Mouse (Mus musculus): ENCODE data around the gene Slfn5. TPM values are rescaled to one million over a fixed set of nuclear protein-coding genes. Genes with fewer than 3 reads are reported as not detected.

Slfn5 gene
- 0.41 and 0.58 TPM in 2 replicates for polyA plus RNA-seq (2016; fragmentation: Nextera tagmentation; extraction: Ambion mirVana)

DNA sequence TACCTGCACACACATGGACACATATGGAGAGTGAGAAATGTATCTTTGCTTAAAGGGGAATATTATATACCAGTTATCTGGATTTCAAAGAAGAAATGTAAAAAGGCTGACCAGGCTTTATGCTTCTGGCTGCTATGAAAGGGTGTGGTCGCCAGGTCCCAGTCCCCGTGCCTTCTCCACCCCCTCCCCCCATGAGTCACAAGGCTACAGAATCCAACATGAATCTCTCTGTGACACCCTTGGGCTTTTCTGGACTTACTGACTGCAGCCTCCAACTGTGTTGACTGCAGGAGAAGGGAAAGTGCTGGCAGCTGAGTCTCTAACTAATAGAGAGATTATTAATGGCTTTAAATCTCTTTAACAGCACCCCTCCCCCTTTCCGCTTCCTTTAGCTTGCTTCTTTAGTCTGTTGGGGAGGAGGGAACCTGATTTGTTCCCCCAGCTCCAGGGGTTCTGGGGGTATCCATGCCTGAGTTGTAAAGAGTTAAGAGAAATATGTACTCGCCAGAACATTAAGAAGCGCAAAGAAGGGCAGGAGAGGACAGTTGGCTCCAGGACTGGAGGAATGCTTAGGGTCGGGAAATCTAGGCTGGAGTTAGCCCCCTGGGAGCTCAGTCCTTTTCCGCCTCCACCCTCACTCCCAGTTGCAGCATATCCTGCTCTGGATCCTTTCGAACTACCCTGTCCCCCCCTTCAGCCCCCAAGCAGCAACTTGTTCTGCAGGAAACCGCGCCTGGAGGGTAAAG, at the start of gene Slfn5:
Gene Slfn5 (plus strand): TSS at position 614 of the 746 bp plus-strand sequence.
- Histone ChIP-seq H3K27me3 (peaks cover 77% of the 10 kb centered on the region), H3K4me1 (replicated peaks) (0 out of 2 replicates have a peak, but pooled peaks cover 9% of the 10 kb centered on the region), H3K9me3 (no peaks in the 10 kb centered on the region), H3K4me3 (replicated peaks) (no peak within 1 kb of the TSS; the same call in 1 of the 2 replicates), H3K27ac (no peak within 1 kb of the TSS), H3K36me3 (no peaks in the 10 kb centered on the region), H3K4me2 (peak within 1 kb of the TSS; percentile 28; the same call in 1 of the 2 replicates), H3K9ac (replicated peaks) (no peak within 1 kb of the TSS)
- 5% methylated on average over 10 of the region's 10 CpGs for WGBS
- ATAC-seq (ENCODE audit: insufficient number of reproducible peaks, insufficient read depth, low FRiP score, low TSS enrichment, low read depth) = no peak

DNA sequence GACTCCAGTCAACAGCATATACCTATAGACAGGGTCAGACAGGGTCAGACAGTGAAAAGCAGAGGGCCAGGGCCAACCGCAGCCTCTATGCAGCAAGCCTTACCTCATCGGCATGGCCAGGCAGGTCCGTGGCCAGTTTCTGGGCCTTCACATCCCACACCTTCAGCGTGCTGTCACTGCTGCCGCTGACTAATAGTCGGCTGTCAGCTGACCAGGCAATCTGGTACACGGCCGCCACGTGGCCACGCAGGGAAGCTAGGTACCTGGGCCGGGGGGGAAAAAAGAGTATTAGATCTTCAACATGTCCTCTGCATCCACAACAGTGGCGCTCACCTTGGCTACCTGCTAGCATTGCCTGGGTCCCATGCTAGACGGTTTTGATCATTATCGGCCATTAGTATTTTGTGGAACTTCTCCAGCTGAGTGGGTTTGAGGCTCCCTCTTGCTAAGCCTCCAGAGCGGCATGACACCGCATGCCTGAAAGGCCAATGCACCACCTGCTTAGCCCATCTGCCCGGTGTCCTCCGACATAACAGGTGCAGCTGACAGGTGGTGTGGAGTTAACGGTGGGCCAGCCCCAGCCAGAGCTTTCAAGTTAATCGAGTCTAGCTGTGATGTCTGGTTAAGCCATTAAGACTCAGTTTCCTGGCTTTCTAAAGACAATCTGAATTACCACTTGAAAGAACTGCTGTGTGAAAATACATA, 49.4 kb upstream of the Slfn5 start:
- no peak overlapping the region for H3K4me3 ChIP-seq (replicated peaks)
- no peak for ATAC-seq (ENCODE audit: insufficient number of reproducible peaks, insufficient read depth, low FRiP score, low TSS enrichment, low read depth)
- H3K9me3 ChIP-seq = no peaks in the 10 kb centered on the region
- H3K4me1 ChIP-seq (replicated peaks) = 0 out of 2 replicates have a peak, but pooled peaks cover 2% of the 10 kb centered on the region
- WGBS = 85% methylated on average over 20 of the region's 20 CpGs
- H3K4me2 ChIP-seq = no peak overlapping the region
- no peaks in the 10 kb centered on the region for H3K27me3 ChIP-seq
- H3K9ac ChIP-seq (replicated peaks) = no peak overlapping the region
- no peak overlapping the region for H3K27ac ChIP-seq
- H3K36me3 ChIP-seq = peaks cover 87% of the 10 kb centered on the region

- 65% methylated on average over 8 of the region's 8 CpGs for WGBS
- ATAC-seq (ENCODE audit: insufficient number of reproducible peaks, insufficient read depth, low FRiP score, low TSS enrichment, low read depth) = no peak
- no peaks in the 10 kb centered on the region for H3K9me3 ChIP-seq
- H3K4me3 ChIP-seq (replicated peaks) = no peak overlapping the region
- no peak overlapping the region for H3K9ac ChIP-seq (replicated peaks)
- no peak overlapping the region for H3K27ac ChIP-seq
- peaks cover 68% of the 10 kb centered on the region for H3K36me3 ChIP-seq
- H3K27me3 ChIP-seq = 0 out of 2 replicates have a peak, but pooled peaks cover 1% of the 10 kb centered on the region
- peaks cover 13% of the 10 kb centered on the region for H3K4me1 ChIP-seq (replicated peaks)
- no peak overlapping the region for H3K4me2 ChIP-seq
These were observed 46.2 kb upstream of the Slfn5 start for GRCm38 (mm10) chr11:82904952-82905351.

DNA sequence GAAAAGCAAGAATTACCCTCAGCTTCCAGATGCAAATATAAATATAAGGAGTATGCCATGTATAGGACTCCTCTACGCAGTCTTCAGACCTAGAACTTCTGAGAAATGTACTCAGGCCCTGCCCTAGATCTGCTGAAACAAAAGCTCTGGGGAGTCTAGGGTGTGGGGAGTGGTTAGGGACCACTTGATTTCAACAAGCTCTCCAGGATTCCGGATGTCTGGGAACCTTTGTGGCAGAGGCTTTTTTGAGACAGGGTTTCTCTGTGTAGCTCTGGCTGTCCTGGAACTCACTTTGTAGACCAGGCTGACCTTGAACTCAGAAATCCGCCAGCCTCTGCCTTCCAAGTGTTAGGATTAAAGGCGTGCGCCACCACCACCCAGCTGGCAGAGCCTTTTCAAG, 45.3 kb upstream of the Slfn5 start:
- Histone ChIP-seq H3K9me3 (no peaks in the 10 kb centered on the region), H3K36me3 (peaks cover 59% of the 10 kb centered on the region), H3K4me2 (no peak overlapping the region), H3K9ac (replicated peaks) (no peak overlapping the region), H3K27me3 (0 out of 2 replicates have a peak, but pooled peaks cover 9% of the 10 kb centered on the region), H3K4me3 (replicated peaks) (no peak overlapping the region), H3K4me1 (replicated peaks) (peaks cover 13% of the 10 kb centered on the region), H3K27ac (no peak overlapping the region)
- no peak for ATAC-seq (ENCODE audit: insufficient number of reproducible peaks, insufficient read depth, low FRiP score, low TSS enrichment, low read depth)
- WGBS = 88% methylated on average over 5 of the region's 5 CpGs

DNA sequence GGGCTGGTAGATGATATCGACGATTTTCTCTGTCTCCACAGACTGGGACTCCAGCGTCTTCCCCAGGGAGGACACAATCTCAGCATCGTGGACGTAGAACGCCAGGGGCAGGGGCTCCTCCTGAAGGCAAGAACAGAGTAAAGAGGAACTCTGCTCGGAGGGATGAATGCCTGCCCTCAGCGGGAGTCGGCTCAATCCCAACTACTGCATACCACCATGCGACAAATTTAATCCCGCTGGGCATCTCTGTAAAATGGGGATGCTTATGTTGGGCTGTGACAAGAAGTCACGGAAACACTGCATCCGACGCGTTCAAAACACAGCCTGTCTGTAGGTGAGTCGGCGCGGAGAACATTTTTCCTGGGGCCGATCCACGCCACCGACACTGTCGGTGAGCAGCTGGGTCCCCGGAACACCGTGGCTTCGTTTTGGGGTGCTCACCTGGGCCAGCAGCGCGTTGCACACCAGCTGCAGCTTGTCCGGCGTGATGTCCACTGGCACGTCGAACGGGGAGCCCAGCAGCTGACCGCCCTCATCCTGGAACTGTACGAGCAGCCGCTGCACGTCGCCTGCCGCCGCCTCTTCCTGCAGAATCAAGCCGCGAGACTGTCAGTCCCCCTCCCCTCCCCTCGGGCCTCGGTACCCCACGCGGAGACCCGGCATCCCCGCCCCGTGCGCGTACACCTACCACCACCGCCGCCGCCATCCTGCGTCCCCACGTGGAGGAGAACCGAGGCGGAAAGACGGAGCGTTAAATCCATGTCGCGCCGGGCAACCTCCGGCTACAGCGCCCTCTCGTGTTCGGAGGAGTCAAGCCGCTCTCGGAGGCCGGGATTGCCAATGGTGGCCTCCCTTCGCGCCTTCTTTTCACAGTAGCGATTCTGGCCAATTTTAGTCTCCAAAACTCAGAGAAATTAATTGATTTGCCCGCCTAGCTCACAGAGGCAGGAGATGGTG, 43.2 kb upstream of the Slfn5 start, which contains the start of gene Nle1:
Gene Nle1 (minus strand): TSS at position 761 of the 957 bp plus-strand sequence.
- Histone ChIP-seq H3K9ac (replicated peaks) (peak within 1 kb of the TSS; percentile 79), H3K9me3 (no peaks in the 10 kb centered on the region), H3K4me1 (replicated peaks) (peaks cover 13% of the 10 kb centered on the region), H3K4me3 (replicated peaks) (peak within 1 kb of the TSS; percentile 80), H3K36me3 (peaks cover 38% of the 10 kb centered on the region), H3K4me2 (peak within 1 kb of the TSS; percentile 86), H3K27me3 (peaks cover 9% of the 10 kb centered on the region; the same call in 1 of the 2 replicates), H3K27ac (no peak within 1 kb of the TSS)
- 2% methylated on average over 69 of the region's 73 CpGs for WGBS
- peak; percentile 40; the same call in 1 of the 2 replicates for ATAC-seq (ENCODE audit: insufficient number of reproducible peaks, insufficient read depth, low FRiP score, low TSS enrichment, low read depth)

DNA sequence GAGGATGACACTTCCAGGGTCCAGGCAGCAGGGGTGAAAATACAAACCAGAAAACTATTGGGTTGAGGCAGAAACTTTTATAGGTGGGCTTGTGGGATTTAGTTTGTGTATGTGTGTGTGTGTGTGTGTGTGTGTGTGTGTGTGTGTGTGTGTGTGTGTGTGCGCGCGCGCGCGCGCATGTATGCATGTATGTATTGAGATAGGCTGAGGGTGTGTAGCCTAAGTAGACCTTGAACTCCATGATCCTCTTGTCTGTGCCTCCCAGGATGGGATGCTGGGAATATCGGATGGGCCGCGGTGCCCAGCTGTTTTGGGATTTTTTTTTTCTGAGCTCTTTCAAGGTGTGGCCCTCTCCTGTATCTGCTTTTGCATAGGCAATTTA, 42.5 kb upstream of the Slfn5 start:
- peaks cover 31% of the 10 kb centered on the region for H3K36me3 ChIP-seq
- peaks cover 13% of the 10 kb centered on the region for H3K4me1 ChIP-seq (replicated peaks)
- H3K27ac ChIP-seq = no peak overlapping the region
- peak overlapping the region; percentile 79; the same call in 1 of the 2 replicates for H3K9ac ChIP-seq (replicated peaks)
- peaks cover 15% of the 10 kb centered on the region; the same call in 1 of the 2 replicates for H3K27me3 ChIP-seq
- ATAC-seq (ENCODE audit: insufficient number of reproducible peaks, insufficient read depth, low FRiP score, low TSS enrichment, low read depth) = no peak
- peak overlapping the region; percentile 80 for H3K4me3 ChIP-seq (replicated peaks)
- 61% methylated on average over 10 of the region's 10 CpGs for WGBS
- peak overlapping the region; percentile 86 for H3K4me2 ChIP-seq
- no peaks in the 10 kb centered on the region for H3K9me3 ChIP-seq

DNA sequence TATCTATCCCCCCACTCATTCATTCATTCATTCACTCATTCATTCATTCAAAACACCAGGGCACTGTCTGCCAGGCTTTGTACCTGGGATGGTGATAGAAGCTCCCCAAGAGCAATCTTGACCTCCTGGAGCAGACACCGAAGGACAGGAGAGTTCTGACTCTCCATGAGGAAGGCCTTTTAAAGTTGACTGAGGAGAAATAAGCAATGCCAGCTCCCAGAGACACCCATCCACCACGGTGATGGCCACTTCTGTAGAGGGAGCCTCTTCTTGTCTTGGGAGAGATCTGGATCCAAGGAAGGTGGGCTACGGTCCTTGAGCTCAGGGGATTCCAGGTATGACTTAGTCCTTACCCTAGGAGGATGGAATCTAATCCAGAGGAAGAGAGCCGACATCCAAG, 40.9 kb upstream of the Slfn5 start, which contains the start of gene Unc45b:
Gene Unc45b (plus strand): TSS at position 301 of the 400 bp plus-strand sequence.
- 91% methylated on average over 4 of the region's 4 CpGs for WGBS
- peaks cover 16% of the 10 kb centered on the region for H3K4me1 ChIP-seq (replicated peaks)
- no peaks in the 10 kb centered on the region for H3K9me3 ChIP-seq
- H3K9ac ChIP-seq (replicated peaks) = no peak within 1 kb of the TSS
- no peak within 1 kb of the TSS for H3K4me2 ChIP-seq
- H3K27me3 ChIP-seq = peaks cover 18% of the 10 kb centered on the region; the same call in 1 of the 2 replicates
- H3K27ac ChIP-seq = no peak within 1 kb of the TSS
- no peak for ATAC-seq (ENCODE audit: insufficient number of reproducible peaks, insufficient read depth, low FRiP score, low TSS enrichment, low read depth)
- H3K4me3 ChIP-seq (replicated peaks) = no peak within 1 kb of the TSS
- H3K36me3 ChIP-seq = peaks cover 15% of the 10 kb centered on the region

DNA sequence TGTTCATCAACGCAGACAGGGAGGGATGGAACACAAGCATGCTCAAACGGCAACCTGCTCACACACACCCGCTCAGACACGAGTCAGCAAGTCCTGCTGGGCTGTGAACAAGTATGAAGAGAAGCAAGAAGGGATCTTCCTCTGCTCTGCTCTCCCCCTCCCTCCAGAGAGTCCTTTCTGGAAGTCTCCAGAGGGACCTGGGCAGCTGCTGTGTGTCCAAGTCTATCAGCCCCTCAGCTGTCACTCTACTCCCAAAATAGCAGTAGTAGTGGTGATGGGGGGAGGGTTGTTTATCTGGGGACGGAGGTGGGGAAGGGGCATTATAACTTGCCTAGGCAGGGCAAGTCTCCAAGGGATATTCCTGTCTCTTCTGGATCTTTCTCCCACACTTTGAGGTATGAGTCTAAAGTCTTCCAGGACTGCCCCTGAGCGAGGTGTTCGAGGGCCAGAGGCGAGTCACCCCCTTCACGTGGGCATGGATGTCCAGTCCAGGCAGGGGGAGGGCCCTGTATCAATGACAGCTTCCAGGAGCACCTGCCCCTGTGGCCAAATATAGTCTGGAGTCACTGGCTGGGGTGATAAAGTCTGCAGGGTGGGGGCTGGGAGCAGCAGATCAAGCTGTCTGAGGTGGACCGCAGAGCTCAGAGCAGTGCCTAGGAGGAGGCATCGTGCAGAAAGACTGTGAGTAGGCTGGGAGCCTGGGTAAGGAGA, 40.3 kb upstream of the Slfn5 start:
- no peak overlapping the region for H3K4me2 ChIP-seq
- H3K4me3 ChIP-seq (replicated peaks) = no peak overlapping the region
- no peak overlapping the region for H3K9ac ChIP-seq (replicated peaks)
- WGBS = 78% methylated on average over 11 of the region's 11 CpGs
- H3K9me3 ChIP-seq = no peaks in the 10 kb centered on the region
- no peak for ATAC-seq (ENCODE audit: insufficient number of reproducible peaks, insufficient read depth, low FRiP score, low TSS enrichment, low read depth)
- H3K27ac ChIP-seq = no peak overlapping the region
- peaks cover 9% of the 10 kb centered on the region for H3K36me3 ChIP-seq
- H3K4me1 ChIP-seq (replicated peaks) = peaks cover 16% of the 10 kb centered on the region
- peaks cover 18% of the 10 kb centered on the region; the same call in 1 of the 2 replicates for H3K27me3 ChIP-seq

GRCm38 (mm10) chr11:82914711-82915352, 36.3 kb upstream of the Slfn5 start:
- H3K9ac ChIP-seq (replicated peaks) = no peak overlapping the region
- H3K27me3 ChIP-seq = peaks cover 38% of the 10 kb centered on the region
- WGBS = 8% methylated on average over 16 of the region's 16 CpGs
- H3K4me3 ChIP-seq (replicated peaks) = no peak overlapping the region
- H3K4me2 ChIP-seq = peak overlapping the region; percentile 43
- H3K27ac ChIP-seq = no peak overlapping the region
- H3K4me1 ChIP-seq (replicated peaks) = 0 out of 2 replicates have a peak, but pooled peaks cover 3% of the 10 kb centered on the region
- no peaks in the 10 kb centered on the region for H3K36me3 ChIP-seq
- no peaks in the 10 kb centered on the region for H3K9me3 ChIP-seq
- ATAC-seq (ENCODE audit: insufficient number of reproducible peaks, insufficient read depth, low FRiP score, low TSS enrichment, low read depth) = 0 out of 2 replicates have a peak, but pooled peaks have one; percentile 29
